20 mouse cellular contexts compared by ENCODE assay signal in genomic region chr14:45438250-45438930, GRCm38 (mm10). TPM values are rescaled to one million over a fixed set of nuclear protein-coding genes. Genes with fewer than 3 reads are reported as not detected.
DNase-seq lines count a peak whose midpoint lies in the region; ATAC-seq lines count a peak whose summit lies in the region.
"Had no signal": no experiment of that assay in that cellular context is flagged by ENCODE, and none has a peak within 500 bp of the region (broad histone marks: within the 10 kb centered on the region; RNA-seq: fewer than 3 reads in every experiment).

No protein-coding gene starts in this region.

- peak; percentile 78 for DNase-seq in embryo, embryonic 10 days (ENCODE audit: low spot score)
- DNase-seq in embryo, embryonic 9.5 days (ENCODE audit: extremely low spot score): no peak
- DNase-seq in midbrain, embryonic 11.5 days (ENCODE audit: low spot score, missing footprints): peak; percentile 81
- no peak for DNase-seq in adrenal gland, adult 2 months
- DNase-seq in heart, adult 8-10 months (ENCODE audit: low spot score): no peak
- DNase-seq: adrenal gland, postnatal 25 days; cerebellum, adult 9-11 months; gastrocnemius, postnatal 14 days; heart, postnatal 4 days; layer of hippocampus, postnatal 36 days; lung, adult 18-20 months; lung, postnatal 4 days had no signal

- H3K9ac ChIP-seq in midbrain, embryonic 11.5 days (ENCODE audit: low read length): no peak overlapping the region
- H3K9ac ChIP-seq in midbrain, embryonic 15.5 days: no peak overlapping the region
- no peak overlapping the region for H3K9ac ChIP-seq in limb, embryonic 12.5 days (replicated peaks)
- H3K9ac ChIP-seq: heart, embryonic 12.5 days; neural tube, embryonic 13.5 days had no signal

- H3K27me3 ChIP-seq in midbrain, embryonic 11.5 days (ENCODE audit: control insufficient read depth, insufficient read depth, low read length): no peaks in the 10 kb centered on the region
- H3K27me3 ChIP-seq in midbrain, embryonic 15.5 days (replicated peaks): no peaks in the 10 kb centered on the region
- H3K27me3 ChIP-seq in limb, embryonic 12.5 days: no peaks in the 10 kb centered on the region
- H3K27me3 ChIP-seq: CH12.LX; heart, embryonic 12.5 days; neural tube, embryonic 13.5 days had no signal

- H3K9me3 ChIP-seq in midbrain, embryonic 11.5 days (ENCODE audit: control insufficient read depth, low read length): no peaks in the 10 kb centered on the region
- H3K9me3 ChIP-seq in midbrain, embryonic 15.5 days: no peaks in the 10 kb centered on the region
- no peaks in the 10 kb centered on the region for H3K9me3 ChIP-seq in limb, embryonic 12.5 days
- H3K9me3 ChIP-seq: heart, embryonic 12.5 days; neural tube, embryonic 13.5 days had no signal

- no peak overlapping the region for H3K27ac ChIP-seq in midbrain, embryonic 11.5 days (ENCODE audit: low read depth, low read length)
- H3K27ac ChIP-seq in midbrain, embryonic 15.5 days: no peak overlapping the region
- H3K27ac ChIP-seq in limb, embryonic 12.5 days: peak overlapping the region; percentile 75
- H3K27ac ChIP-seq: neural tube, embryonic 13.5 days had no signal

- 83% methylated on average over 19 of the region's 19 CpGs for WGBS in midbrain, embryonic 11.5 days
- 88% methylated on average over 19 of the region's 19 CpGs for WGBS in midbrain, embryonic 15.5 days
- 14% methylated on average over 19 of the region's 19 CpGs for WGBS in limb, embryonic 12.5 days

- H3K4me1 ChIP-seq in midbrain, embryonic 11.5 days (ENCODE audit: control insufficient read depth, insufficient read depth, low read length): no peaks in the 10 kb centered on the region
- H3K4me1 ChIP-seq in midbrain, embryonic 15.5 days: no peaks in the 10 kb centered on the region
- H3K4me1 ChIP-seq in limb, embryonic 12.5 days (replicated peaks): peaks cover 52% of the 10 kb centered on the region
- H3K4me1 ChIP-seq: neural tube, embryonic 13.5 days had no signal

- no peak overlapping the region for H3K4me3 ChIP-seq in midbrain, embryonic 11.5 days (ENCODE audit: low read depth, low read length)
- no peak overlapping the region for H3K4me3 ChIP-seq in midbrain, embryonic 15.5 days
- no peak overlapping the region for H3K4me3 ChIP-seq in limb, embryonic 12.5 days (replicated peaks)
- H3K4me3 ChIP-seq: heart, embryonic 12.5 days; neural tube, embryonic 13.5 days had no signal

- ATAC-seq in midbrain, embryonic 11.5 days (ENCODE audit: low FRiP score): no peak
- no peak for ATAC-seq in midbrain, embryonic 15.5 days (replicated peaks)
- ATAC-seq in limb, embryonic 12.5 days (ENCODE audit: insufficient number of reproducible peaks, insufficient read depth, low FRiP score, low TSS enrichment, low read depth): 0 out of 2 replicates have a peak, but pooled peaks have one; percentile 36
- no peak for ATAC-seq in megakaryocyte progenitor cell, adult 5-6 weeks (replicated peaks; ENCODE audit: poor library complexity)
- ATAC-seq: forebrain, embryonic 16.5 days; inflammation-experienced regulatory T-cells, adult 6 months had no signal

- H3K4me2 ChIP-seq in midbrain, embryonic 11.5 days: no peak overlapping the region
- H3K4me2 ChIP-seq in midbrain, embryonic 15.5 days: no peak overlapping the region
- peak overlapping the region; percentile 37 for H3K4me2 ChIP-seq in limb, embryonic 12.5 days
- H3K4me2 ChIP-seq: heart, embryonic 12.5 days; neural tube, embryonic 13.5 days had no signal

- H3K36me3 ChIP-seq in midbrain, embryonic 11.5 days (ENCODE audit: control insufficient read depth, insufficient read depth, low read length): no peaks in the 10 kb centered on the region
- H3K36me3 ChIP-seq in midbrain, embryonic 15.5 days (replicated peaks): no peaks in the 10 kb centered on the region
- H3K36me3 ChIP-seq in limb, embryonic 12.5 days: no peaks in the 10 kb centered on the region
- H3K36me3 ChIP-seq: heart, embryonic 12.5 days; neural tube, embryonic 13.5 days had no signal

RNA-seq across cellular contexts. Expression of gene Gnpnat1, which starts 33.7 kb away (rescaled TPM):
- 42.7 and 46.6 TPM in 2 replicates for polyA plus RNA-seq in midbrain, embryonic 11.5 days (2014; fragmentation: Nextera tagmentation; extraction: Ambion mirVana)
- polyA plus RNA-seq in midbrain, embryonic 15.5 days (2015; fragmentation: Nextera tagmentation; extraction: Ambion mirVana): 26.3 and 30.2 TPM in 2 replicates
- polyA plus RNA-seq in limb, embryonic 12.5 days (2016; fragmentation: Nextera tagmentation; extraction: Ambion mirVana): 48.1 and 49.9 TPM in 2 replicates
- total RNA-seq in megakaryocyte progenitor cell, adult 5-6 weeks (2015): 49.7 and 54.0 TPM in 2 replicates
- 22.7 and 34.2 TPM in 2 replicates for total RNA-seq in megakaryocyte progenitor cell, adult 5-6 weeks (2017)
- 10 to 100 TPM; 27.0 to 29.4 TPM for total RNA-seq in adrenal gland, adult 2 months (2021)
- 1.3 and 1.8 TPM in 2 replicates for polyA plus RNA-seq in adrenal gland, adult 2 months (2012; rRNA removed)
- 10 to 100 TPM; 11.5 to 13.3 (median 12.3) TPM for total RNA-seq in heart, adult 8-10 months (2022)

Comparison
In these comparisons a context has a peak if more than half of its experiments do, and no peak if none do; other contexts are left out.
1. DNase-seq: peak in embryo, embryonic 10 days (single experiment) and midbrain, embryonic 11.5 days (single experiment); none in embryo, embryonic 9.5 days (single experiment), adrenal gland, adult 2 months (single experiment) and heart, adult 8-10 months (single experiment).